Mouse (Mus musculus): ENCODE measurements around the gene Olfr1310.

- TF ChIP-seq MAFK (IDR thresholded peaks at IDR 0.05; ENCODE audit: insufficient read depth, low read depth, low read length): no peak
- TF ChIP-seq CHD2 (IDR thresholded peaks at IDR 0.05; ENCODE audit: low read depth, low read length): no peak
Measured at GRCm38 (mm10) chr2:112012608-112013007, at the start of gene Olfr1310.
